11 mouse cellular contexts compared by ENCODE assay signal in the genomic region with DNA sequence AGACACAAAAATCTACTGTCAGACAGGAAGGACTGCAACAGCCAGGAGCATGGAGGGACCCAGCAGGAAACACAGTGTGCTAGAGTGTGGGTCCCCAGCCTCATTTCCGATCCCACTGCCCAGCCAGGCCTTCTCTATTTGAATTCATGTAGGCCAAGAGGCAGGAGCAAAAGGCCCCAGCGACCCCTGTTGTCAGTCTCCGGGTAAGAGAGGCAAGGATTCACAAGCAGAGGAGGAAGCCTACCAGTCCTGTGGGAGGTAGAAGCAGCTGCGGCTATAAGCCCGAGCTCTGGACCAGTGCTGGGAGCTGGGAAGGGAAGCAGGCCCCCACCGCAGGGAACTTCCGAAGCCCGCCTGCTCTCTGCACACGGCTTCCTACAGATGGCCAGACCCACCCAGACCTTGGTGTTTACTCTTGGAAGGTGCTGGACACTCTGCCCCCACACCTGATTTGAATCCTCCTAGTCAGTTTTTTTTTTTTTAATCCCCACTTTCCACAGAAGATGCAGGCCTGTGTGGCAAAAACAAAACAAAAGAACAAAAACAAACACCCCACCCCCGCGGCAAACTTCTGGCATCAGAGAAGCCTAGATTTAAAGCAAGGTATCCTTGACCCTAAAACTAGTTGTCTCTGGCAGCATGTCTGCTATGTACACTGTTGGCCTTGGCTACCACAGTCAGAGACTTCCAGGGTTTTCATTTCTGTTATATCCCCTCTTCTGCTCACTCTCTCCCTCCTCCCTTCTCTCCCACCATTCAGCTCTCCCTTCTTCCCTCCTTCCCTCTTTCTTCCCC.
DNase-seq lines count a peak whose midpoint lies in the region; ATAC-seq and TF ChIP-seq lines count a peak whose summit lies in the region.
"Had no signal": no experiment of that assay in that cellular context is flagged by ENCODE, and none has a peak within 500 bp of the region (broad histone marks: within the 10 kb centered on the region; RNA-seq: fewer than 3 reads in every experiment).

No protein-coding gene starts in this region.

- H3K4me2 ChIP-seq in hindbrain, embryonic 14.5 days (replicated peaks), result no peak overlapping the region
- no peak overlapping the region for H3K4me2 ChIP-seq in neural tube, embryonic 11.5 days (ENCODE audit: low read depth)

- H3K9ac ChIP-seq in hindbrain, embryonic 14.5 days, result peak overlapping the region; percentile 21; the same call in 1 of the 2 replicates
- no peak overlapping the region for H3K9ac ChIP-seq in neural tube, embryonic 11.5 days (ENCODE audit: low read length)

- H3K4me3 ChIP-seq in hindbrain, embryonic 14.5 days (replicated peaks; ENCODE audit: low read length), result no peak overlapping the region
- H3K4me3 ChIP-seq in neural tube, embryonic 11.5 days (ENCODE audit: low read depth, low read length), result no peak overlapping the region
- no peak overlapping the region for H3K4me3 ChIP-seq in thymus, adult 2 months (ENCODE audit: control insufficient read depth, insufficient read depth, low read length)

- no peaks in the 10 kb centered on the region for H3K9me3 ChIP-seq in hindbrain, embryonic 14.5 days (ENCODE audit: control insufficient read depth, low read length)
- no peaks in the 10 kb centered on the region for H3K9me3 ChIP-seq in neural tube, embryonic 11.5 days (ENCODE audit: control insufficient read depth, low read length)

- intact Hi-C loops in heart, postnatal 10 days (cut with DNase I), result no loop called here
- intact Hi-C loops in heart, postnatal 36 days (cut with DNase I), result no loop called here

- peak; percentile 6 to 9 for DNase-seq in heart, postnatal 10 days
- DNase-seq in heart, postnatal 36 days, result no peak
- peak; percentile 43 to 57 for DNase-seq in adrenal gland, postnatal 36 days
- DNase-seq in hindbrain, embryonic 14.5 days (ENCODE audit: low spot score), result no peak
- DNase-seq in neural tube, embryonic 11.5 days (ENCODE audit: low spot score), result peak; percentile 48
- DNase-seq in layer of hippocampus, postnatal 25 days (ENCODE audit: extremely low spot score in 1 of 2, low spot score in 1 of 2), result no peak
- DNase-seq in thymus, adult 2 months, result no peak
- no peak for DNase-seq in left cerebral cortex, adult 8-10 months (ENCODE audit: low spot score in 2 of 2)
- DNase-seq: cerebellum, adult 18-20 months; kidney, adult 9 months; thymus, postnatal 25 days had no signal

- H3K27me3 ChIP-seq in hindbrain, embryonic 14.5 days (ENCODE audit: control insufficient read depth, insufficient read depth, low read length), result no peaks in the 10 kb centered on the region
- H3K27me3 ChIP-seq in neural tube, embryonic 11.5 days (ENCODE audit: control insufficient read depth, insufficient read depth, low read length), result no peaks in the 10 kb centered on the region
- no peaks in the 10 kb centered on the region for H3K27me3 ChIP-seq in thymus, adult 2 months (ENCODE audit: control insufficient read depth, insufficient read depth, low read length)

- no peak for TF ChIP-seq CTCF in thymus, adult 2 months (IDR thresholded peaks at IDR 0.05; ENCODE audit: borderline replicate concordance, control insufficient read depth, extremely low read depth, insufficient read depth, low read length, poor library complexity)

- H3K4me1 ChIP-seq in hindbrain, embryonic 14.5 days (replicated peaks; ENCODE audit: control insufficient read depth, insufficient read depth, low read length), result peaks cover 13% of the 10 kb centered on the region; the same call in 1 of the 2 replicates
- H3K4me1 ChIP-seq in neural tube, embryonic 11.5 days (ENCODE audit: control insufficient read depth, insufficient read depth, low read length), result peaks cover 7% of the 10 kb centered on the region; the same call in 1 of the 2 replicates
- no peaks in the 10 kb centered on the region for H3K4me1 ChIP-seq in thymus, adult 2 months (replicated peaks; ENCODE audit: control insufficient read depth, insufficient read depth, low read length)

- 20% methylated on average over 11 of the region's 11 CpGs for WGBS in hindbrain, embryonic 14.5 days
- 34% methylated on average over 11 of the region's 11 CpGs for WGBS in neural tube, embryonic 11.5 days
- 57% methylated on average over 11 of the region's 11 CpGs for whole genome bisulfite sequencing in thymus, adult 2 months

- no peaks in the 10 kb centered on the region for H3K36me3 ChIP-seq in hindbrain, embryonic 14.5 days (replicated peaks; ENCODE audit: control insufficient read depth, insufficient read depth)
- no peaks in the 10 kb centered on the region for H3K36me3 ChIP-seq in neural tube, embryonic 11.5 days (ENCODE audit: control insufficient read depth, insufficient read depth, low read length)
- H3K36me3 ChIP-seq in thymus, adult 2 months (ENCODE audit: control insufficient read depth, insufficient read depth, low read length), result no peaks in the 10 kb centered on the region

- no peak for ATAC-seq in hindbrain, embryonic 14.5 days (ENCODE audit: low FRiP score)
- ATAC-seq in neural tube, embryonic 11.5 days (ENCODE audit: insufficient read depth, low FRiP score, low TSS enrichment), result no peak

- TF ChIP-seq POLR2A in thymus, adult 2 months (IDR thresholded peaks at IDR 0.05; ENCODE audit: control insufficient read depth, extremely low read depth, insufficient read depth, low read length, poor library complexity), result no peak

- H3K27ac ChIP-seq in hindbrain, embryonic 14.5 days, result no peak overlapping the region
- H3K27ac ChIP-seq in neural tube, embryonic 11.5 days (ENCODE audit: low read depth, low read length), result no peak overlapping the region
- H3K27ac ChIP-seq in thymus, adult 2 months (ENCODE audit: control insufficient read depth, insufficient read depth, low read length), result no peak overlapping the region

Comparison
In these comparisons a context has a peak if more than half of its experiments do, and no peak if none do; other contexts are left out.
1. DNase-seq: peak in heart, postnatal 10 days (2 of 2), adrenal gland, postnatal 36 days (2 of 2) and neural tube, embryonic 11.5 days (single experiment); none in heart, postnatal 36 days (0 of 2), hindbrain, embryonic 14.5 days (single experiment), layer of hippocampus, postnatal 25 days (0 of 2), thymus, adult 2 months (single experiment) and left cerebral cortex, adult 8-10 months (0 of 2).